Comparison of ENCODE assay signal across 19 mouse cellular contexts in genomic region chr17:46929277-46929676, GRCm38 (mm10). TPM values are rescaled to one million over a fixed set of nuclear protein-coding genes. Genes with fewer than 3 reads are reported as not detected.
DNase-seq lines count a peak whose midpoint lies in the region; ATAC-seq and TF ChIP-seq lines count a peak whose summit lies in the region.
"Had no signal": no experiment of that assay in that cellular context is flagged by ENCODE, and none has a peak within 500 bp of the region (broad histone marks: within the 10 kb centered on the region; RNA-seq: fewer than 3 reads in every experiment).

No protein-coding gene starts in this region.

- no peaks in the 10 kb centered on the region for H3K9me3 ChIP-seq in liver, embryonic 12.5 days (replicated peaks)
- H3K9me3 ChIP-seq in liver, postnatal 0 days (ENCODE audit: low read length): no peaks in the 10 kb centered on the region
- H3K9me3 ChIP-seq in embryonic facial prominence, embryonic 15.5 days (replicated peaks): no peaks in the 10 kb centered on the region
- H3K9me3 ChIP-seq: forebrain, embryonic 13.5 days; heart, embryonic 15.5 days; hindbrain, embryonic 13.5 days had no signal

- 73% methylated on average over 12 of the region's 12 CpGs for WGBS in liver, embryonic 12.5 days (ENCODE audit: insufficient replicate concordance)
- 84% methylated on average over 12 of the region's 12 CpGs for whole genome bisulfite sequencing in liver, postnatal 0 days (ENCODE audit: insufficient replicate concordance)
- 57% methylated on average over 12 of the region's 12 CpGs for WGBS in embryonic facial prominence, embryonic 15.5 days

- H3K4me2 ChIP-seq in liver, embryonic 12.5 days: no peak overlapping the region; the same call in 1 of the 2 replicates
- H3K4me2 ChIP-seq in liver, postnatal 0 days (ENCODE audit: low read depth, low read length): no peak overlapping the region
- no peak overlapping the region for H3K4me2 ChIP-seq in embryonic facial prominence, embryonic 15.5 days (replicated peaks)
- H3K4me2 ChIP-seq: forebrain, embryonic 13.5 days; heart, embryonic 11.5 days; heart, embryonic 15.5 days; hindbrain, embryonic 13.5 days had no signal

- 0 out of 2 replicates have a peak overlapping the region, but pooled peaks have one; percentile 8 for H3K9ac ChIP-seq in liver, embryonic 12.5 days
- H3K9ac ChIP-seq in liver, postnatal 0 days (replicated peaks): no peak overlapping the region
- no peak overlapping the region for H3K9ac ChIP-seq in embryonic facial prominence, embryonic 15.5 days
- H3K9ac ChIP-seq: forebrain, embryonic 13.5 days; heart, embryonic 15.5 days; hindbrain, embryonic 13.5 days had no signal

- TF ChIP-seq EP300 in liver, postnatal 0 days (IDR thresholded peaks at IDR 0.05; ENCODE audit: low read depth): no peak

- no peak for DNase-seq in liver, postnatal 0 days
- peak; percentile 77 for DNase-seq in ZHBTc4 (ENCODE audit: low read depth, low spot score)
- DNase-seq in kidney, adult 11 months: no peak
- no peak for DNase-seq in kidney, postnatal 14 days
- no peak for DNase-seq in yolk sac, embryonic 10.5 days (ENCODE audit: low spot score)
- DNase-seq: adrenal gland, adult 8-10 months; adrenal gland, postnatal 36 days; cerebellum, adult 2 months; cerebellum, postnatal 10 days; heart, postnatal 14 days had no signal

- H3K27ac ChIP-seq in liver, embryonic 12.5 days: no peak overlapping the region
- no peak overlapping the region for H3K27ac ChIP-seq in liver, postnatal 0 days (ENCODE audit: low read depth)
- H3K27ac ChIP-seq in embryonic facial prominence, embryonic 15.5 days (replicated peaks): 0 out of 2 replicates have a peak overlapping the region, but pooled peaks have one; percentile 63
- H3K27ac ChIP-seq: forebrain, embryonic 13.5 days; heart, embryonic 15.5 days; hindbrain, embryonic 13.5 days; hindbrain, postnatal 0 days had no signal

- H3K27me3 ChIP-seq in liver, embryonic 12.5 days (replicated peaks): no peaks in the 10 kb centered on the region
- H3K27me3 ChIP-seq in liver, postnatal 0 days (ENCODE audit: insufficient read depth, low read length): no peaks in the 10 kb centered on the region
- no peaks in the 10 kb centered on the region for H3K27me3 ChIP-seq in embryonic facial prominence, embryonic 15.5 days
- H3K27me3 ChIP-seq: forebrain, embryonic 13.5 days; heart, embryonic 15.5 days; hindbrain, embryonic 13.5 days had no signal

- H3K36me3 ChIP-seq in liver, embryonic 12.5 days: peaks cover 60% of the 10 kb centered on the region
- H3K36me3 ChIP-seq in liver, postnatal 0 days (replicated peaks; ENCODE audit: insufficient read depth, low read length): peaks cover 55% of the 10 kb centered on the region
- H3K36me3 ChIP-seq in embryonic facial prominence, embryonic 15.5 days: peaks cover 61% of the 10 kb centered on the region

- no peak for ATAC-seq in liver, embryonic 12.5 days
- ATAC-seq in liver, postnatal 0 days: no peak
- no peak for ATAC-seq in embryonic facial prominence, embryonic 15.5 days (ENCODE audit: insufficient number of reproducible peaks, low FRiP score, low TSS enrichment, low read depth)
- ATAC-seq: forebrain, embryonic 13.5 days; hindbrain, postnatal 0 days had no signal

- no peak for TF ChIP-seq CTCF in liver, postnatal 0 days (IDR thresholded peaks at IDR 0.05; ENCODE audit: low read depth)

- H3K4me3 ChIP-seq in liver, embryonic 12.5 days: no peak overlapping the region
- H3K4me3 ChIP-seq in liver, postnatal 0 days (ENCODE audit: low read depth, low read length): no peak overlapping the region
- no peak overlapping the region for H3K4me3 ChIP-seq in embryonic facial prominence, embryonic 15.5 days (replicated peaks)
- H3K4me3 ChIP-seq: forebrain, embryonic 13.5 days; heart, embryonic 15.5 days; hindbrain, embryonic 13.5 days had no signal

- peaks cover 13% of the 10 kb centered on the region for H3K4me1 ChIP-seq in liver, embryonic 12.5 days
- H3K4me1 ChIP-seq in liver, postnatal 0 days (ENCODE audit: insufficient read depth): no peaks in the 10 kb centered on the region
- no peaks in the 10 kb centered on the region for H3K4me1 ChIP-seq in embryonic facial prominence, embryonic 15.5 days
- H3K4me1 ChIP-seq: forebrain, embryonic 13.5 days; heart, embryonic 15.5 days; hindbrain, embryonic 13.5 days had no signal

RNA-seq across cellular contexts. Expression of gene Prph2, which starts 19.0 kb away (rescaled TPM):
- polyA plus RNA-seq in liver, embryonic 12.5 days (2016; fragmentation: Nextera tagmentation; extraction: Ambion mirVana): not detected in 2 replicates
- polyA plus RNA-seq in liver, postnatal 0 days (2015; fragmentation: Nextera tagmentation; extraction: Ambion mirVana): not detected in 2 replicates
- polyA plus RNA-seq in embryonic facial prominence, embryonic 15.5 days (2015; fragmentation: Nextera tagmentation; extraction: Ambion mirVana): not detected in 2 replicates
- polyA plus RNA-seq: cerebellum, adult 2 months; embryonic facial prominence, embryonic 11.5 days; forebrain, embryonic 13.5 days; heart, embryonic 11.5 days; heart, embryonic 15.5 days; hindbrain, embryonic 13.5 days; intestine, embryonic 14.5 days had no signal

RNA-seq across cellular contexts. Expression of gene Tbcc, which starts 38.8 kb away (rescaled TPM):
- 34.2 and 36.4 TPM in 2 replicates for polyA plus RNA-seq in liver, embryonic 12.5 days (2016; fragmentation: Nextera tagmentation; extraction: Ambion mirVana)
- polyA plus RNA-seq in liver, postnatal 0 days (2015; fragmentation: Nextera tagmentation; extraction: Ambion mirVana): 24.1 and 30.1 TPM in 2 replicates
- polyA plus RNA-seq in embryonic facial prominence, embryonic 15.5 days (2015; fragmentation: Nextera tagmentation; extraction: Ambion mirVana): 59.7 and 62.7 TPM in 2 replicates
